Mouse (Mus musculus) neural tube, postnatal 0 days (tissue): Measurements from ENCODE around the gene Cenpl. TPM values are rescaled to one million over a fixed set of nuclear protein-coding genes. Genes with fewer than 3 reads are reported as not detected.

Experiments
- polyA plus RNA-seq: library from polyadenylated mRNA; unstranded; fragments of >200 nt; fragmentation: Nextera tagmentation; extraction: Ambion mirVana; gene quantifications from 2 replicates; pipeline ENCODE4 v1.2.1, GENCODE M21; 2015

Gene Cenpl
- polyA plus RNA-seq = 5.0 and 5.2 TPM in 2 replicates

DNA sequence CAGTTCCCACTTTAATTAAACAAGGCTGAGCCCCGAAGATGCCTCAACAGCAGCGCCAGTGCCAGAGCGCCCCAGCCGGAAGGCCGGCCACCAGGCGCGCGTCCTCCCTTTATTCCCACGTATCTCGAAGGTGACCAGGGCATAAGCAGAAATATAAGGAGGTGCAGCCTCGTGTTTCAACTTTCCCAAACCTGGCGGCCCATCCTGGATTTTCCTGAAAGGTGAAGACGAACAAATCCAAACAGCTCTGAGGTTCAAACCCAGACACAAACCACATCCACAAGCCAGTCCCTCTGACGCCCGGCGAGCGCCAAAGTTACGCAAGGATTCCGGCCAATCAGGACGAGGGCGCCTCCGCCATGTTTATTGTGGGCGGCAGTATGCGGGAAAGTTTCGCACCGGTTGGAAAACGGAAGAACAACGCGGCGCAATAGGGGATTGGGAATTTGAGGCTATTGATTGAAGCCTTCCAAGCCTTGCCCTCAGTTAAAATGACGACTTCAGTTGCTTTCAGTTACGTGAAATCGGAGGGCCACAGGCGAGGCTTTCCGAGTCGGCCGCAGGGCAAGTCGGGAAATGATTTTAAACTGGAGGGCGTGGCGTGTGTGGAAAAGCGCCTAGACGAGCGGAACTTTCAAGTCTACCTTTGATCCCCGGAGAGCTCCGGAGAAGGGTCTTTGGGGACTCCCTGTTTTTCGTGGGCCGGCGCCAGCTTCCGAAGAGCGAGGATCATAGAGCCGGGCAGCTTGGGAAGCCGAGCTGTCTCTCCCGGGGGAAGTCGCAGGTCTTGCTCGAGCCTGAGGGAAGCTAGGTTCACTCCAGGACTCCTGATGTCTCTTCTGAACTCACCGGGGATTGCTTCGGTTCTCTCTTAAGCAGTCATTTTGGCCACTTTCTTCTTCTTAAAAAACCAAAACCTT, at the start of gene Cenpl, which contains the start of gene Dars2:
Gene Cenpl (plus strand): TSS at position 362 of the 920 bp plus-strand sequence.
Gene Dars2 (minus strand): TSS at position 307 of the 920 bp plus-strand sequence.

DNA sequence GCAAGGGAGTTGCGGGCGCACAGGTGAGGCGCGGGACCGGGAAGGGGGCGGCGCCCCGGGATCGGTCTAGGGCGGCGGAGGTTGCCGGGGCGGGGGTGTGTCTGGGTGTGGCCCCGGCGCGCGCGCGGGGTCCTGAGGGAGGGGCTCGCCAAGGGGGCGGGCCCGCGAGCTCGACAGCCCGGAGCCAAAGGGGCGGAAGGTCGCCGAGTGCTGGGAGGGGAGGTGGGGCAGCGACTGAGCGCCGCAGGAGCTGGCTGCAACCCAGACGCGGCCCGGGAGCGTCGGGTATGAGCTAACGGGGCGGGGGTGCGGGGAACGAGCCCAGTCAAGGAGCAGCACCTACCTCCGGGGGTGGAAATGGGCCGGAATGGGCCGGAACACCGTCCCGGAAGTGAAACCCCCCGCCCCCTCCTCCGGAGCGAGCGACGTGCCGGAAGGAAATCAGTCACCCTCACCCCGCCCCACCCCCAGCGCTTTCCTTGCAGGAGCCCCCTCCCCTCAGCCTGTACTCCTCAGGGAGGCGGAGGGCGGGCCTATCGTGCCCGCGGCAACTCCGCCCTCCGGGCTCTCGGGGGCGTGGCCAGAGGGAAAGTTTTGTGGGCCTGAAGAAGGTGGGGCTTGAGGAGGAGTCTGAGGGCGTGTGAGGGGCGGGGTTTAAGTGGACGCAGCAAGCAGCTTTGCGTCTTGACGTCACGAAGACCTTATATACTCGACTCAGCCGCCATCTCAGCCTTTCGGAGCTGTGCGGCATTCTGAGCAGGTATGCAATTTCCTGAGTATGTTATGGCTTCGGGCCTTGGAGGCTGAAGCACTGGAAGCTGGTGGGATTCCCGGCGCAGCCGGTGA, 35.9 kb upstream of the Cenpl start, which contains the start of gene Zbtb37:
Gene Zbtb37 (minus strand): TSS at position 415 of the 846 bp plus-strand sequence.

DNA sequence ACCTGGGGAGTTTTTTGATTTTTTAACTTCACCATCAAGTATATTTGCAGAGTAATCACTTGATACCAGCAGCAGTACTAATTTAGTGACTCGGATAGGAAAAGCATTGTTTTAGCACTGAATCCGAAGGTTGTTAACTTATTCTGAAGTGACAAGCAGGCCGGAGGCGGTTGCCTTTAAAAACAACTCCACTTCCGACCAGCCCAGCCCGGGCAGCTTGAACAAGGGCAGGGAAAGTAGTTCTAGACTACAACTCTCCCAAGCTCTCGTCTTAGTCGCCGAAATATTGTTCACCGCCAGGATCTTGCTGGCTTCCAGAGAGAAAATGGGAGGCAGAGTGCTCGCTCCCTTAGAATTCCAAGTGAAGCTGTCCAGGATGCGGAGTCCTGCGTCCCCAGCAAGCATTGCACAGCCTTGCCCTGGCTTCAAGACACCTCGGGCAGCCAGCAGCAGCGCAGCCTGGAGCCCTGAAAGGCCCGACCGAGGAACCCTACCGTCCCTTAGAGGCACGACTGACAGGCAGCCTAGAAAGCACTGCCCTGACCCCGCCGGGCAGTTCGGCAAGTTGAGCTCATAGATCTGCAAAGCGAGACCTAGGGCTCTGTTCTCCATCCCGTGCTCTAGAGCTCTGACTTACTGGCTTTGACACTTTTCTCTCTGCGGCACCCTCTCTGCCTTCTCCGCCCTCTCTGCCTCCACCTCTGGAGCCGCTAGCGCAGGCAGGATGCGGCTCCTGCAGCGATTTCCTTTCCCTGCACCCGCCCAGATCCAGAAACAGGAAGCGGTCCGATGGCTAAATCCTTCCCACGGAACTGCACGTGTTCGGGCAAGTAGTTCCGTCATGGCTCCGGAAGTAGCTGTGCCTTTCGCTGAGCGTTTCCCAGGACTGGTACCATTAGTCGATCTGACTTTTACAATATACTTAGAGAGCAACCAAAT, 60.5 kb downstream of the Cenpl start, which contains the start of gene Klhl20:
Gene Klhl20 (minus strand): TSS at position 786 of the 939 bp plus-strand sequence.

Other genes with a start within 250 kb of the Cenpl start
- 6.5 and 6.7 TPM in 2 replicates for gene Rc3h1, start 164.3 kb upstream of the Cenpl start, polyA plus RNA-seq
- gene Serpinc1, start 92.1 kb upstream of the Cenpl start, polyA plus RNA-seq = 2.8 and 3.7 TPM in 2 replicates
- 9.1 and 11.1 TPM in 2 replicates for gene Zbtb37, start 35.9 kb upstream of the Cenpl start, polyA plus RNA-seq
- gene Dars2, start 55 bp upstream of the Cenpl start, polyA plus RNA-seq = 20.1 and 21.2 TPM in 2 replicates
- gene Klhl20, start 60.8 kb downstream of the Cenpl start, polyA plus RNA-seq = 15.2 and 17.7 TPM in 2 replicates
- 16.0 and 18.8 TPM in 2 replicates for gene Ankrd45, start 72.0 kb downstream of the Cenpl start, polyA plus RNA-seq
- 0.32 TPM in 2 replicates for gene Tex50, start 88.6 kb downstream of the Cenpl start, polyA plus RNA-seq
- 275 and 287 TPM in 2 replicates for gene Prdx6, start 180.5 kb downstream of the Cenpl start, polyA plus RNA-seq